Mouse (Mus musculus): ENCODE results near the gene Fbxo42.
A peak's percentile ranks its signal among the peaks of the same experiment; 100 is the strongest.

The Fbxo42 gene

DNA sequence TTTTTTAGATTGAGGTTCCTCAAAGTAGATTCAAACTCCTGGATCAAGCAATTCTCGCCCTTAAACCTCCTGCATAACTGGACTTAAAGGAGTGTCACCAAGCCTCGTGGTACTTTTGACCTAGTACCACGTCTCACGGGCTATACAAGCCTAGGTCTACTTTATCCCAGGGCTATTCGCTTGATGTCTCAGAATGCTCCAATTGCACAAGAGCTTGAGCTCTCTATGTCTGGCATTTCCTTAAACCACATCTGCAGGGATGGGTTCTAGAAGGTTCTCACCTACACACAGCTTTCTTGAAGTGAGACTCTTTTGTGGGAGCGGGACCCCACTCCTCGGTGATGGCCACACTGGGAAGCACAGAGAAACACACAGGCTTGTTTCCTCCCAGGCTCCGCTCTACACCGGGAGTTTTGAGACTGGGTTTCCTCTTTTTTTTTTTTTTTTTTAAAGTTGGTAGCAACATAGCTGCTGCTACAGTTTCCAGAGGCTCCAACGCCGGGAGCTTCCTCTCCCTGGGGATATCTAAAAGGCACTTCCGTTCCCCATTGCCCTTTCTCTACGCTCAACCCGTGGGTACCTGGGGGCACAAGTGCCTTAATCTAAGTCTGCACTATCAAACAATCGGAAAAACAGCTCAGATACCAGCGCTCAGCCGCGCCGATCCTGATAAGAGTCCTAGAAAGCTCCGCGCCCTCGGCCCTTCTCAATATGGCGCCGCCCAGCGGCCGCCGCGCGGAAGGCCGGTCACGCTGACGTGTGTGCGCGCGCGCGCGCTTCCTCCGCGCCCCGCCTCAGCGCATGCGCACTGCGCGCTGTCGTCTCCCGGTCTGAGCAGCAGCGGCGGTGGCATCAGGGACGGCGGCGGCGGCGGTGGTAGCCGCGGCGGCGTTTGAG, at the start of gene Fbxo42:
TSS of gene Fbxo42 (plus strand) at position 802 of the 897 bp plus-strand sequence.
- peak; percentile 96 for DNase-seq

DNA sequence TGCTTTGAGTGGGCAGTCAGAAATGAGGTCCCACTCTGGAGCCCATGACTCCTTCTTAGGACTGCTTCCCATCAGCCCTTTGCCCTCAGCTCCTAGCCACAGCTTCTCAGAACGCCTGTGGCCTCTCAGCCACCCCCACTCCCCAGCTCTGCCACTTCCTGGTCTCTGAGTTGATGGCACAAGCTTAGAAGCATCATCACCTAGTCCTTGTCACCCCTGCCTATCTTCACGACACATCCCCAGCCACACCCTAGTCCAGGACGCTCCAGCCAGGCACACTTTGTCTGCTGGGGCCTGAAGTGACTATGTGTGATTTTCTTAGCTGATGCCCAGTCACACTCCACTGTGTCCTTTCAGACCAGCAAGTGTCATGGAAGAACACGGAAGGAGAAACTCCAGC, 48.8 kb upstream of the Fbxo42 start:
- DNase-seq = no peak

DNA sequence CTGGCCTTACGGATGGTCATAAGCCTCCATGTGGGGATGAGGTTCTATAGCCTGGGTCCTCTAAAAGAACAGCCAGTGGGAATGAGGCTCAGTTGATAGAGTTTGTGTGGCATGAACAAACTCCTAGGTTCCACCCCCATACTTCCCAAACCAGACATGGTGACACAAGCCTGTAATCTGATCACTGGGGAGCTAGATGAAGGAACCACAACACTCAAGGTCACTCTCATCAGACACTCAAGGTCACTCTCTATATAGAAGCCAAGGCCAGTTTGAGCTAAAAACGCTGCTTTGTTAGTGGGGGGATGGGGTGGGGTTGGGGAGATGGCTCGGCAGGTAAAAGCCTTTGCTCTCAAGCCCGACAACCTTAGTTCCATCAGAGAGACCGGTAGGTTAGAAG, 47.8 kb upstream of the Fbxo42 start:
- DNase-seq = no peak

DNA sequence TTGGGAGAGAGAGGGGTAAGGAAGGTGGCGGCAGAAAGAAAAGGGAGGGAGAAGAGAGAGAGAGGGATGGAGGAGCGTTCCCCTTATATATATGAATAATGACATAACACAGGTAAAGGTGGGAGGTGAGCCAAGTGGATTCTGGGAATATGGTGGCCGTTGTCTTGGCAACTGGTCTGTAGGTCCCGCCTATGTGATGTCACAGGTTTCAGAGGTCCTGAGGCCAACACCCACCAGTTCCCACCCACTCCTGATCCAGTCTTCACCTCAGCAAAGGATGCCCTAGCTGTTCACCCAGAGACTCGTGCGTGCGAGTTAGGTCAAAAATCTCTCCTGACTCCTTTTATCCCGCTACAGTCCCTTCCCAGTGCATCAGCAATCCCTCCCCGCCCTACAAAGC, 46.4 kb upstream of the Fbxo42 start:
- DNase-seq = no peak

DNA sequence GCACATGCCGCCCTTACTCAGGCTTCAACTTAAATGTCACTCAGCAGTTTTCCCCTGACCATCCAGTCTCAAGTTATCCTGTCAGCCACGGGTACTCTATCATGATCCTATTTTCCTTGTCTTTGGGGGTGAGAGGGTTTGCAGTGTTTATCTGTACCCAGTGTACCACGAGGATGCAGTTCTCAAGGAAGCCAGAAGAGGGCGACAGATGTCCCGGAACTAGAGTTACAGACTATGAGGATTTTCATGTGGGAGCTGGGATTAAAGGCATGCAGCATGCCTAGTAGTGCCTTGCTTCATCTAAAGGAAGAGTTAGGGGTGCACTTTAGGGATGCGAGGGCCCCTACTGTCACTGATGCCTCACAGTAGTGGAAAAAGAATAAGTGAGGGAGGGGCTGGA, 45.9 kb upstream of the Fbxo42 start:
- peak in 1 of 2 experiments; percentile 57 for DNase-seq

DNA sequence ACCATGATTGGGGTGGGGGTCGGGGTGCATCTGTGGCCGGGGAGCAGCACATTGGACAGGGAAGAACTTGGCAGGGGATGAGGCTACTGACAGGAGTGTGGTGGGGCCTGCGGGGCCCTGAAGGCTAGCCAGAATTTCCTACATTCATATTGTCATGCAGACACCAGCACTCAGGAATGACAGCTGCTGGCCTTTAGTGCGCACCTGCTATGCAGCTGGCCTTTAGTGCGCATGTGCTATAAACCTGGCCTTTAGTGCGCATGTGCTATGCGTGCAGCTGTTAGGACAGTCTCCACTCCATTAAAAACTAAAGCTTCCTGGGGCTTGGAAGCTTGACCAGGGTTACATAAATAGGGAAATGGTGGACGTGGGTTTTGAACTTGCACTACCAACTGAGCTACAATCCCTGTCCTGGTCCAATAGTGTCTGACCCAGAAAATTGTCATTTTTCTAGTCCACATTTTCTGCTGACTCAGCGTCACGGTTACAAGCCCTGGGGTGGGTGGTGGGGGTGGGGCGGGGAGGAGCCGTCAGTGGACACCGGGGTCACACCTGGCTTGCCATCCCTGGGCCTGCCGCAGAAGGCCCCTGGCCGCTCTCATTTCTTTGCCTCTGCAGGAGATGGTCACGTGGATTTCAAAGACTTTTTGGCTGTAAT, 41.1 kb upstream of the Fbxo42 start:
- DNase-seq = no peak

DNA sequence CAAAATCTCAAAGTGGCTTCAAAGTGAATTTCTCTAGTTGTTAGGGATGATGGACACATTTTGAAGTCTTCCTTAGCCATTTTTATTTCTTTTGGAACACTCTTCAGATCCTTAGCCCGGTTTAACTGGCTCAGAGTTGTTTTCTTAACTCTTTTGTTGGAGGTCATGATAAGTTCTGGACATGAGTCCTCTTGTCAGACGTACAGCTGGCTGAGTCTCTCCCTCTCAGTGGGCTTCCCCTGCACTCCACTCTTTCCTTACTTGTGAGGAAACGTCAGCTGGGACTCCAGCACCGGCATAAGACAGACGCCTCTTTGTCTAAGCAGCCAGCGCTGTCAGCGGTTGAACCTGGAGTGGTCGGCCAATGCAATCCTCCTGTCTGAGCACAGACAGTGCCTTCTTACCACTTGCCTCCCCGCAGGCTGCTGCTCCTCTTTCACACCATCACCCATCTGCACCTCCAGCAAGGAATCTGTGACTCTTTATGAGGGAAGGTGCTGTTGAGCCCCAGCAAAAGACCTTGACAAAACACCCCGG, 39.4 kb upstream of the Fbxo42 start:
- no peak for DNase-seq

DNA sequence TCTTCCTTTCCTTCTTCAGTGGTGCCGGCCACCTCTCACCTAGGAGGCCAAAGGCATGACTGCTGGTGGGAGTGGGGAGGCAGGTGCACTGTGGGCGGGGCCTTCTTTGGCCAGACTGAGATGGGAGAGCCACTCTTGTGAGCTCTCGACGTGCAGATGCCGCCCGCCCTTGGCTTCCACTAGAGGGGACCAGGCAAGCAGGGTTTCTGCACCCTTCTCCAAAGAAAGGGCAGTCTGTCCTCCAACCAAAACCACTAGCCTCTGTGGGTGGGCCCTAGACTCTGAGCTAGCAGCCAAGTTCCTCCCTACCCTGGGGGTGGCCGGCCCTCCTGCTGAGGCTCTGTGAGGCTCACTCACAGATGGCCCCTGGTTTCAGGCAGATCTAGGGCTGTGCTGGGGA, 33.9 kb upstream of the Fbxo42 start:
- DNase-seq = peak; percentile 40 to 77

DNA sequence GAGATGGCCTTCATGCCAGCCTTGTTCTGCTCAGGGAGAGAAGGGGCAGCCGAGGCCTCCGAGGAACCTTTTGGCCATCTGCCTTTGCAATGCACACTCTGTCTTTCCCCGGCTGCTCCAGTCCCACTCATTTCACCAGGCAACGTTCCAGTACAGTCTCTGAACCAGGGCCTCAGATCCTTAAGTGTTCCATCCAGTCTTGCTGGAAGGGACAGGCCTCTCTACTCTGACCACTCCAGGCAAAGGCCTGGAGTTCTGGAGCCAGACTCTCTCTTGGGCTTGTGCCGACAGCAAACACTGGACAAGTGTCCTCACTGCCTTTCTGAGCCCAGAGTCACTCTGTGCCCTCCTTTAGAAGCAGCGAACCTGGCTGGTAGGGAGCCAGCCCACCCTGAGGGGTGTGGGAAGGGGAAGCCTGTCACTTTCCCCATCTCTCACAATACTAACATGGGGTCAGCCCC, 33.2 kb upstream of the Fbxo42 start:
- DNase-seq = peak; percentile 30 to 66

DNA sequence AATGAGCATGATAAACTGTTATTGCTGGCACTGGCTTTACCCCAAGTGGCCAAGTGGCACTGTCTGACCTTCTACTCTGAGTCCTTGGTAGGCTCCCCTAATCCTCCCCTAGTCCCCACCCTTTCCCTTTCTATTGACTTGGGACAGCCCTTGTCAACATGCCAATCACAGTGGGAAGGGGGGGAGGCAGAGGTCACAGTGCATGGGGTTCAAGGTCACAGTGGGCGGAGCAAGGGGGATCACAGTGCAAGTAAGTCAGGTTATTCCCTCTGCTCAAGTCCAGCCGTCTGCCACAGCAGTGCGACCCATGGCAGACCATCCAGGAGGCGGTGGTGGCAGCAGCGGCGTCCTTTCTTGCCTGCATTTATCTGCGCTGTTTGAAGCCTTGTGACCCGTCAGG, 32.3 kb upstream of the Fbxo42 start:
- DNase-seq = no peak

DNA sequence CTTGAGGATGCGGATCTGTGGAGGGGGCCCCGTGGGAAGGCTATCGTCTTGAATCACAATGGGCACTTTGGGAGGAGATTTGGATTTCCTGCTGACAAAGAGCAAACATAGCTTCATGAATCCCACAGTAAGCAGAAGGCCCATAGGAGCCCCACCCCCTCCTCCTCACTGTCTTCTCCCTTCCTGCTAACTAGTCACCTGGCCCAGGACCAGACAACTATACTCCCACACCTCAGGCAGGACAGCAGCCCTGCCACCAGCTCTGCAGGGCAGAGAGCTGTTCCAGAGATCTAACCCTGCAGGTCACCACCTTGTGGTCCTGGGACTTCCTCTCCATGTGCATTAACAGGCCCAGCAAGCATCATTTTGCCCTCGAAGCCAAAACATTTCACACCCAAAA, 29.0 kb upstream of the Fbxo42 start:
- peak in 1 of 2 experiments; percentile 42 for DNase-seq

DNA sequence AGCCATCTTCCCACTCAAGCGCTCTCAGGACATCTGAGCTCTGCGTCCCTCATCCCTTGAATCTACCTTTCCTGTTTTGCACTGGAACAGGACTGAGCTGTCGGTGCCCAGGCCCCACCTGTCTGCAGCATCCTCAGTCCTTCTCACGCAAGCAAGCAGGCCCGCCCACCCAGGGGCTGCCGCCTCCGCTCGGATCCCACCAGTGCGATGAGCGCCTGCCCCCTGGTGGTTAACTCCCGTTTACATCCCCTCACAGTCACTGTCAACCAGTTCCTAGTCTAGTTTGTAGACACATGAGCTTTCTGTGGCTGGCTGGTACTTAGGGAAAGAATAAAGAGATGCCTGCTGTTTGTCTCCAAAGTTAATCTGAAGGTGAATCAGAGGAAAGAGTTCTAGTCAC, 27.0 kb upstream of the Fbxo42 start:
- peak; percentile 68 to 69 for DNase-seq

DNA sequence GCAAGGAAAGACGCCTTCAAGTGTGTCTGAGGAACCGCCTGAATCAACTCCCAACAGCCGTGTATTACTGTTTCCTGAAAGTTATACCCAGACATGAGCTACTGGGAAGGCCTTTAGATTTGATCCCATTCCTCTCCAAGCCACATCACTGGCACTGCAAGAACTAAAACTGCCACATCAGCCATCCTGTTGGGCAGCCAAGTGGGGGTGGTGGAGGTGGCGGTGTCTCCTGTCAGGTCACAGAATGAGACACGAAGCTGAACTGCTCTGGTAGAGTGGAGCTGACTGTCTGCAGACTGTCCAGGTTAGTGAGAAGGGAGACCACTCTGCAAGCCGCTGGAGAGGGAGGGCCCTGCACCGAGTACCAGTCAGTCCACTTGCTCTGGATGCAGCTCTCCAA, 25.1 kb upstream of the Fbxo42 start:
- no peak for DNase-seq

DNA sequence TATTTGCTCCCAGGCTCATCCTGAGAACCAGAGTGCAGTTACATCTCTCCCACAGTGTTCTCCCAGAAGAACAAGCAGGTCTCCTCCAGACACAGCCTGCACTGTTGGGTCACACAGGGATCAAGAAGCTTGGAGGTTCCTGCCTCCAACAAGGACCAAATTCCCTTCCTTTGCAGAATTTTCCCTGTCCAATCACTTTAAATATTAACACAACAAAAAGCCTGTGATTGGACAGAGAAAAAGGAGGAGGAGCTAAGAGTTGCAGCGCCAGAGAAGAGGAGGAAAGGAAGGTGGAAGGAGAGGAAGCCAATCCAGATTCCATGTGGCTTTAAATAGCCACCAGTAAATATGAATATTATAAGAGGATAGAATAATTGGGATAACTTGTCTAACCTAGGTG, 24.6 kb upstream of the Fbxo42 start:
- no peak for DNase-seq

DNA sequence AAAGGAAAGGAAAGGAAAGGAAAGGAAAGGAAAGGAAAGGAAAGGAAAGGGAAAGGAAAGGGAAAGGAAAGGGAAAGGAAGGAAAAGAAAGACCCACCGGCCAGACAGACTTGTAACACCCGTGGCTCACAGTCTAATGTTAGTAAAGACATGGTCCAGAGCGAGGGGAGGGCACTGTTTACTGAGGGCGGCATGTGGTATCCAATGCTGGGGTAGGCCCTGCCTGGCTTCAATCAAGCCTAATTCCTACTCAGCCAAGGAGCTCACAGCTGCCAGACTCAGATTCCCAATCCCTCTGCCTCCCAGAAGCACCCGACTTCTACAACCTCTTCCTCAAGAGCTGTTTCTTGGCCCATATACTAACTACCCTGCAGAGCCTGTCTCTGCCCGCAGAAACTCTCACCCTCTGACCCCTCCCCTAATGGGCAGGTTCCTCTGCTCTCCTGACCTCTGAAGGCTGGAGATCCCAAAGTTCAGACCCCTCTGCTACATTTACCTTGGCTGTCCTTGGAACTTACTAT, 18.5 kb upstream of the Fbxo42 start:
- DNase-seq = no peak

DNA sequence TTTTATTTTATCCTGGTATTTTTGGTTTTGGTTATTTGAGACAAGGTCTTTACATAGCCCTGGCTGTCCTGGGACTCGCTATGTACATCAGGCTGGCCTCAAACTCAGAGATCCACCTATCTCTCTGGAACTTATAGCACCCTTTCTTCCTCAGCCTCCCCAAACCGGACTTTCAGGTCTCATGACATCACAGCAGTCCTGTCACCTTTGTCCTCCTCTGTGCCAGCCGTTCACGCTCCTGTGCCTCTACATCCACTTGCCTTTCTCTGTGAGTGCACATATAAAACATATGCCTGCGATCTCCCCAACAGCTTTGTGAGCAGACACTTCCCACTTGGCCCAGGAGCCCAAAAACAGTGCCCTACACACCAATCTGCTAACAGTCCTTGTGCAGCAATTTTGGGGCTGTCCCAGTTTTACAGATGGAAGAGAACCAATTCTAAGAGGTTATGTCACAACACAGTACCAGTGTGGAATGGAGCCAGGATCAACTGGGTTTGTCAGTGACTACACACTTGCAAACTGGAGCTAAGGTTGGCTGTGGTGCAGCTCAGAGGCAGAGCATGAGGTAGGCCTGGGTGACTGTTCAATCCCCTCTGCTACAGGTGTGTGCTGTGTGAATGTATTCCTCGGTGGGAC, 16.9 kb upstream of the Fbxo42 start:
- DNase-seq = peak; percentile 49 to 51

DNA sequence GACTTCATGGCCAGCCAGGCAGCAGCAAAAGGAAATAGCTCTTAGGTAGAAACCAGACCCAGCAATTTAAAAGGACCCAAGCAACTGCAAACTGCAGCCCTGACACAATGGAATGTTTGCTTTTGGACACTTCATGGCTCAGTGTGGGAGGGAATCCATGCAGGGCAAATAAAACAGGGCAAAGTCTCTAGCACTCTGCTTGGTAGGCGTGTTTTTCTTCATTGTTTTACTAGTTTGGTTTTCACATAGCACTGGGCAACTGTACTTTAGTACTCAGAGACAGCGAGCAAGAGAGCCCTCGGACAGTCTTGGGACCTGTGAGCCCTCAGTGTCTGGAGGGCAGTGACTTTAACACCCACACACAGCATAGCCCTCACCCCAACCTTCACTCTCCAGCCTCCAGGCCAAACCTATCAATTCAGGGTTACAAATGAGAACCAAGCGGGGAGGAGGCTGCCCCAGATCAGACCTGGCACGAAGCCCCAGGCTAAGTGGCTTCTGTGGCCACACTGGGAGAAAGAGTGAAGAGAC, 16.1 kb upstream of the Fbxo42 start:
- peak; percentile 65 to 76 for DNase-seq

DNA sequence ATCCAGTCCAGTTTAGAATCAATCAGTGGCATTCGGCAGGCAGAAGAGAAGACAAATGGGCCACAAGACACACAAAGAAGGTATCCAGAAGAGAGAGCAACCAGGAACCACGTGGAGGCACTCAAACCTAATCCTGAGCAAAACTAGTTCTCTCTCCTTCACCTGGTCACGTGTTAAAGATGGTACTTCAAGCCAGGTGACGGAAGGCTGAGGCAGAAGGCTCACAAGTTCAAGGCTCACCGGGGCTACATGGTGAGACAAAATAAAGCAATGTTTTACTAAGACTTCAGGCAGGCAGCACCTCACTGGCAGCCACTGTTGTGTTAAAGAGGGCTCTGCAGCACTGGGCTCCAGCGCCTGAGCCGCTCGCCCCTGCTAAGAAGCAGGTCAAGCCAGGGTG, 15.5 kb upstream of the Fbxo42 start:
- DNase-seq = no peak

DNA sequence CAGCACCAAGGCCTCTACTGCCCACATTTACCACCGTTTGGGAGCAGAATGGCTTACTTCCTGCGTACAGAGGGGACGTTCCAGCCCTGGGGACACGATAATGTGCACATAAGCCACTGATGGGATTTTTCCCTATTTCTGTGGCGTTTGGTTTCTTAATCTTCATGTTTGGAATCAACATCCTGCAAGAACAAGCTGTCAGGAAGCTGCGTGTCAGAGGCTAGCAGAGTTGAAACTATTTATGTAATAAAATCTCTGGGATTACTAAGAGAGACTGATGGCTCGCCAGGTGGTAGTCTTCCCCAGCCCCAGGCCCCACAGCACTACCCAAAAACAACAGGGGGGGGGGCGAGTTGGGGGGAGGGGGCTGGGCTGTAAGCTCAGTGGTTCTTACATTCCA, 14.5 kb upstream of the Fbxo42 start:
- DNase-seq = no peak

DNA sequence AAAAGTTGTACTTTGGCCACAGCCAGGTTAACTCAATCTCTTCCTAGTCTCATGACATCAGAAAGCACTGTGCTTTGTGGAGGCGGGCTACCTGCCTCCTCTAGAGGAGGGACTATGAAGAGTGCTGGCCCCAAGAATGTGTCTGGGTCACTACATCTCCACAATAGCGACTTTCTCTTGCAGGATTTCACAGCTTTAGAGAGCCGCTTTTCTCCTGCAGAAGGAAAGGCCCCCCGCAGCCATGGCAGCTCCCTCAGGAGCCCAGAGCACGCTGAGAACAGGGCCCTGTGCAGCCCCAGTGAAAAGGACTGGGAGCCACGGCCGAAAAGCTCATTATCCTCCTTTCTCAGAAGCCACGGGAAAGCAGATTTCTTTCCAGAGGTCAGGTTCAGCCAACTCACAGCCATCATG, 13.7 kb upstream of the Fbxo42 start:
- DNase-seq = no peak

DNA sequence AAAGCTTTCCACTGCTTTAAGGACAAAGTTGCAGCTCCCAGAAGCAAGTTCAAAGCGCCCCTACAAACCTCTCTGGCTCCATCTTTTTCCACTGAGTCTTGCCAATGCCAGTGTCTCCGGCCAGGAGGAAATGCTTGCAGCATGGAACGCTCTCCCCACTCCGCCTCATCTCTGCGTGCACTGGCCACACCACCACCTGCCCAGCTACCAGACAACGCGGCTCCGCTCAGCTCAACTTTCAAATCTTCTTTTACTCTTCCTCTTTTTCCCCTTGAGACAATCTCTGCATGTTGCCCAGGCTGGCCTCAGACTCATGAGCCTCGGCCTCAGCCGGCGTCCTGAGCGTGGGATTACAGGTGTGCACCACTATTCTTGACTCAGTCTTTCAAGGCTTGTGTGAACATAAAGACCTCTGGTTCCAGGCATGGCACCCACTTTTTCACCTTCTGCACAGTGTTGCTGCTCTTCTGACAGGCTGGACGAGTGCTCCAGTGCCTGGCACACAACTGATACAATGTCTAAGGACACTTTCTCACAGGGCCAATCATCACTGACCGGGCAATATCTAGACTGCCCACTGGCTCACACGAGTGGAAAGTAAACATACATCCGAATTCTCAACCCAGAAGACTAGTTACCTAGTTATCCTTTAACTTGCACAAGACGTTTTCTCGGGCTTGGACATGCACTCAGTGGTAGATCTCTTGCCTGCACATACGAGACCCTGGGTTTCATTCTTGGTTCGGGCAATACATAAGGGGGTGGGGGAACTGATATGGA, 12.8 kb upstream of the Fbxo42 start:
- peak in 1 of 2 experiments; percentile 54 for DNase-seq

DNA sequence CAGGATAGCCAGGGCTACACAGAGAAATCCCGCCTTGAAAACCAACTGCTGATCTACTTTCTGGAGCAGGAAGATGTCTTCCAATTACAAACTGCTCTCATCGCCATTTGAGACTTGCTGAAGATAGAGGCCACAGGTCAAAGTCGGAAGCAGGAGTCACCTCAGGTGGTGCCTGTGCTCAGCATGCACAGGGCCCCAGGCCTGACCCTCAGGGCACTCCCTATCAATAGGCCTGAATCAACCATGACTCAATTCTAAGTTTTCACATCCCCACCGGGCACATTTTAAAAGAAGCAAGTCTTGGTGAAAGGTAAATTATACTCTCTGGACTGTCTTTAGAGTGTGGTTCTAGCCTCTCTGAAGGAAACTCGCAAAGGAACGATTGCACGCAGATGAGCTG, 11.6 kb upstream of the Fbxo42 start:
- no peak for DNase-seq
